Mouse (Mus musculus) liver, postnatal 0 days (tissue): ENCODE measurements at regions not wholly inside any gene's neighbourhood (a gene's known extent, or its start where the extent isn't known, plus 50 kb on each side); places are given as distances from the start of the nearest gene placed in this dataset.

Experiments
- ATAC-seq: fragments of 200-750 bp; cut with Nextera tagmentation; 2 replicates; pipeline ENCODE4 v1.8.0; 2017; ENCODE audit warnings: mild to moderate bottlenecking, moderate library complexity
- DNase-seq: peaks from one replicate; pipeline ENCODE4 v3.0.0-alpha.2; 2016
- H3K27ac ChIP-seq: fragments of 300-500 bp; sonication (generic); 2 replicates; pipeline ENCODE4 v1.5.1; 2014; ENCODE audit warnings: antibody characterized with exemption, moderate library complexity, mild to moderate bottlenecking, low read depth
- H3K27me3 ChIP-seq: fragments of 300-500 bp; sonication (generic); 2 replicates; pipeline ENCODE4 v1.6.1; 2014; ENCODE audit warnings: low read length, control low read depth, mixed read lengths; ENCODE audit not compliant: insufficient read depth
- H3K36me3 ChIP-seq: fragments of 300-500 bp; sonication (generic); replicated peaks from 2 replicates; pipeline ENCODE4 v1.6.1; 2014; ENCODE audit warnings: mild to moderate bottlenecking, control low read depth, low read length, moderate library complexity, mixed read lengths; ENCODE audit not compliant: insufficient read depth
- H3K4me1 ChIP-seq: fragments of 300-500 bp; sonication (generic); 2 replicates; pipeline ENCODE4 v1.6.1; 2014; ENCODE audit warnings: antibody characterized with exemption, mild to moderate bottlenecking, control low read depth; ENCODE audit not compliant: insufficient read depth
- H3K4me2 ChIP-seq: fragments of 300-500 bp; sonication (generic); 2 replicates; pipeline ENCODE4 v1.6.1; 2014; ENCODE audit warnings: low read depth, mild to moderate bottlenecking, low read length, moderate library complexity, mixed read lengths
- H3K4me3 ChIP-seq: fragments of 300-500 bp; sonication (generic); 2 replicates; pipeline ENCODE4 v1.5.1; 2014; ENCODE audit warnings: low read depth, low read length
- H3K9ac ChIP-seq: fragments of 300-500 bp; sonication (generic); replicated peaks from 2 replicates; pipeline ENCODE4 v1.6.1; 2014; ENCODE audit warnings: mild to moderate bottlenecking, moderate library complexity
- H3K9me3 ChIP-seq: fragments of 300-500 bp; sonication (generic); 2 replicates; pipeline ENCODE4 v1.6.1; 2016; ENCODE audit warnings: mild to moderate bottlenecking, control low read depth, low read length, mixed read lengths
- CTCF ChIP-seq: sonication (generic); IDR thresholded peaks from 2 replicates; pipeline ENCODE4 v1.5.1; 2016; ENCODE audit warnings: antibody characterized with exemption, low read depth
- EP300 ChIP-seq: IDR thresholded peaks from 2 replicates; pipeline ENCODE4 v1.6.1; 2016; ENCODE audit warnings: antibody characterized with exemption, low read depth, mild to moderate bottlenecking
- WGBS: fragments of 180-500 bp; shearing (Covaris S2); extraction: QIAGEN DNeasy Blood & Tissue Kit; methylation state at CpG from one replicate; pipeline ENCODE4 v1.1.7; 2014; ENCODE audit not compliant: insufficient replicate concordance; 5-methylcytosine and 5-hydroxymethylcytosine counted together

- 74% methylated on average over 1 of the region's 1 CpGs for WGBS
- DNase-seq (no peak), ATAC-seq (no peak)
- Histone ChIP-seq H3K9ac (no peak overlapping the region), H3K27me3 (no peaks in the 10 kb centered on the region), H3K4me2 (no peak overlapping the region), H3K4me3 (no peak overlapping the region), H3K27ac (no peak overlapping the region), H3K36me3 (no peaks in the 10 kb centered on the region), H3K4me1 (no peaks in the 10 kb centered on the region), H3K9me3 (no peaks in the 10 kb centered on the region)
- TF ChIP-seq EP300 (no peak), CTCF (no peak)
Measured at GRCm38 (mm10) chr8:41782837-41783236, 366.0 kb upstream of the Frg1 start.

- Histone ChIP-seq H3K4me2 (no peak overlapping the region), H3K4me3 (no peak overlapping the region), H3K9me3 (no peaks in the 10 kb centered on the region), H3K36me3 (no peaks in the 10 kb centered on the region), H3K4me1 (no peaks in the 10 kb centered on the region), H3K27me3 (no peaks in the 10 kb centered on the region), H3K9ac (no peak overlapping the region), H3K27ac (no peak overlapping the region)
- DNase-seq = no peak
- TF ChIP-seq EP300 (no peak), CTCF (no peak)
- 78% methylated on average over 3 of the region's 3 CpGs for WGBS
- ATAC-seq = no peak
Measured at GRCm38 (mm10) chr8:41779459-41779858, 362.6 kb upstream of the Frg1 start.

DNA sequence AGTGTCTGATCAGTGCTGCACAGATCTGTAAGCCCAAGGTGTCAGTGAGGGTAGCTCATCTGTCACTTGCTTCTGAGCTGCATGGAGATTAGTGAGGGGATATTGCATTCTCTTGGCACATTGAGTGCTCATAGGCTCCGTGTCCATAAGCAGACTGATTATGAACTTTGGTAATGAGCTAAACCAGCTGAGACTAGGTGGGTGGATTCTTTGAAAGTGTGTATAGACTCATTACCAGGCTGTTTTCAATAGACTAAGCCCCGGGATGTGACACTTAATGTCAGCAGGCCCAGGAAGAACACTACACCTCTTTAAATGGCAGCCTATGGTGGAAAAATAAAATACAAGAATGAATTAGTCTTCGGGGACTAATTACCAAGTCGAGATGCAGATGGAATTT, 354.9 kb upstream of the Frg1 start:
- H3K27me3 ChIP-seq = no peaks in the 10 kb centered on the region
- no peaks in the 10 kb centered on the region for H3K36me3 ChIP-seq
- DNase-seq (no peak), ATAC-seq (no peak)
- H3K4me2 ChIP-seq = no peak overlapping the region
- no peaks in the 10 kb centered on the region for H3K9me3 ChIP-seq
- TF ChIP-seq EP300 (no peak), CTCF (no peak)
- WGBS = 66% methylated on average over 4 of the region's 4 CpGs
- H3K4me3 ChIP-seq = no peak overlapping the region
- H3K4me1 ChIP-seq = no peaks in the 10 kb centered on the region
- no peak overlapping the region for H3K27ac ChIP-seq
- no peak overlapping the region for H3K9ac ChIP-seq

DNA sequence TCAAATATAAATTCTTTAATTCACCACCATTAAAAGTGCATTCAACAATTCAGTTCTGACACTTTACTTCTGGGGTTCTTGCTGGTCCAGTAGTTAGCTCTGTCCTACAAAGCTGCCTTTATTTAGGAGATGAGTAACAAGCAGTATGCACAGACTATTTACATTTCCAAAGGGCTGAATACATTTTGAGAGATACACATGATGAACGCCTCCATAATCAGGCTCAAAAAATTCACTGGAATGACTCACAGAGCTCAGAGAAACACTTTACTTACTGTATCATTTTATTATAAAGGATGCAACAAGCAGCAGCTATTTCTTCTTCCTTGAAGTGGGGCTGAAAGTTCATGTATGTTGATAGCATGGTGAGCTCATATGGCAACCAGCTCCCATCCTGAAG, 336.6 kb upstream of the Frg1 start:
- ATAC-seq (no peak), DNase-seq (no peak)
- H3K9ac ChIP-seq = no peak overlapping the region
- no peak overlapping the region for H3K27ac ChIP-seq
- TF ChIP-seq EP300 (no peak), CTCF (no peak)
- WGBS = 68% methylated on average over 1 of the region's 1 CpGs
- no peaks in the 10 kb centered on the region for H3K36me3 ChIP-seq
- H3K4me3 ChIP-seq = no peak overlapping the region
- H3K4me2 ChIP-seq = no peak overlapping the region
- H3K9me3 ChIP-seq = no peaks in the 10 kb centered on the region
- H3K4me1 ChIP-seq = no peaks in the 10 kb centered on the region
- H3K27me3 ChIP-seq = no peaks in the 10 kb centered on the region

DNA sequence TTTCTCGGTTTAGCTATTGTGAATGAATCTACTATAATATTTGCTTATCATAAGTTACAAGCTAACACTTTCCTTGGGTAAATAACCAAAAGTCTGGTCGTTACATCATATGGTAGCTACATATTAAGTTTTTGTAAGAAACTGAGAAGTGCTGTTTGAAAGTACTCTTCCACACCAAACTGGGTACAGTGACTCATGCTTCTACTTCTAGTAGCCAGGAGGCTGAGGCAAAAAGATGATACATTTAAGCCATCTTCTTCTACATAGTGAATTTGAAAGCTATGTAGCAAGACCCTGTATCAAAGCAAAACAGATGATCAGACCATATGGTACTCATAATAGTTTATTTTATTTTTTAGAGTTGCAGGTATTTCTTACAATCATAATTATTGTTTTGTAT, 335.8 kb upstream of the Frg1 start:
- 60% methylated on average over 2 of the region's 2 CpGs for WGBS
- DNase-seq (no peak), ATAC-seq (no peak)
- Histone ChIP-seq H3K9me3 (no peaks in the 10 kb centered on the region), H3K4me3 (no peak overlapping the region), H3K9ac (no peak overlapping the region), H3K36me3 (no peaks in the 10 kb centered on the region), H3K27ac (no peak overlapping the region), H3K27me3 (no peaks in the 10 kb centered on the region), H3K4me1 (no peaks in the 10 kb centered on the region), H3K4me2 (no peak overlapping the region)
- no peak for TF ChIP-seq CTCF
- TF ChIP-seq EP300 = no peak

DNA sequence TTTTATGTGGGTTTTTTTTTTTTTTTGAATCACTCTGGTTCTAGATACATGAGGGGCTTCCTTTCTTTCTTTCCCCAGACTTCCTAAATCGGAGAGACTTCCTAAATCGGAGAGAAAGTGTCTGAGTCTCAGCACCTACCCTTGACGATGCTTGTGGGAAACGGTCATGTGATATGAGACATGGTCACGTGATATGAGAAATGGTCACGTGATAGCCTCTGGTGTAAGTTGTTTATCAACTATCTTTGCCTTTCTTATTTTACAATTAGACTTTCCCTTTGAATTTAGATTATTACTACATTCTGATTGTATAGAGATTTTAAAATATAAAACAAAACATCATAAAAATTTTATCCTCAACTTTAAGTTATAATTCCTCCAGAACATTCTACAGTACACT, 330.1 kb upstream of the Frg1 start:
- H3K4me1 ChIP-seq = no peaks in the 10 kb centered on the region
- no peak for DNase-seq
- no peaks in the 10 kb centered on the region for H3K9me3 ChIP-seq
- no peak overlapping the region for H3K4me2 ChIP-seq
- no peaks in the 10 kb centered on the region for H3K36me3 ChIP-seq
- H3K9ac ChIP-seq = no peak overlapping the region
- ATAC-seq = no peak
- TF ChIP-seq CTCF (no peak), EP300 (no peak)
- H3K27ac ChIP-seq = no peak overlapping the region
- no peaks in the 10 kb centered on the region for H3K27me3 ChIP-seq
- H3K4me3 ChIP-seq = no peak overlapping the region
- 83% methylated on average over 6 of the region's 6 CpGs for WGBS
